Comparison of ENCODE assay signal across 18 mouse cellular contexts in genomic region chr1:92712366-92712765, GRCm38 (mm10).
DNase-seq lines count a peak whose midpoint lies in the region; ATAC-seq and TF ChIP-seq lines count a peak whose summit lies in the region.
"Had no signal": no experiment of that assay in that cellular context is flagged by ENCODE, and none has a peak within 500 bp of the region (broad histone marks: within the 10 kb centered on the region; RNA-seq: fewer than 3 reads in every experiment).

No protein-coding gene starts in this region.

- TF ChIP-seq POLR2A in myocyte (IDR thresholded peaks at IDR 0.05; ENCODE audit: insufficient read length, low read depth) = no peak

- peak overlapping the region; percentile 58 for H3K4me2 ChIP-seq in myocyte (ENCODE audit: low read depth)
- H3K4me2 ChIP-seq: heart, embryonic 15.5 days; midbrain, embryonic 12.5 days had no signal

- no peak overlapping the region for H3ac ChIP-seq in myocyte (ENCODE audit: control insufficient read depth, insufficient read length)

- peak; percentile 52 for DNase-seq in layer of hippocampus, adult 11-12 months (ENCODE audit: low spot score)
- DNase-seq in layer of hippocampus, postnatal 10 days (ENCODE audit: low spot score in 2 of 2) = no peak
- peak; percentile 86 for DNase-seq in 3134 (ENCODE audit: extremely low read depth, insufficient read length, low spot score)
- peak; percentile 68 for DNase-seq in NIH3T3 (ENCODE audit: low read depth)
- DNase-seq in yolk sac, embryonic 10.5 days (ENCODE audit: low spot score) = no peak
- DNase-seq: adrenal gland, postnatal 36 days; cerebellum, postnatal 14 days; kidney, adult 9 months; liver; lung, adult 18-20 months; thymus, postnatal 25 days had no signal

- no peaks in the 10 kb centered on the region for H3K27me3 ChIP-seq in myocyte (ENCODE audit: control insufficient read depth, insufficient read depth, insufficient read length)
- H3K27me3 ChIP-seq: midbrain, embryonic 12.5 days had no signal

- H3K4me3 ChIP-seq in myocyte = no peak overlapping the region
- H3K4me3 ChIP-seq: erythroblast, embryonic 14.5 days; heart, embryonic 15.5 days; hindbrain, embryonic 10.5 days; midbrain, embryonic 12.5 days had no signal

- no peaks in the 10 kb centered on the region for H3K79me2 ChIP-seq in myocyte (ENCODE audit: control insufficient read depth, insufficient read depth)

- ATAC-seq in megakaryocyte progenitor cell, adult 5-6 weeks (replicated peaks; ENCODE audit: poor library complexity) = no peak

- no peaks in the 10 kb centered on the region for H3K36me3 ChIP-seq in myocyte (ENCODE audit: control insufficient read depth, insufficient read depth)
- H3K36me3 ChIP-seq: G1E; heart, embryonic 15.5 days; hindbrain, embryonic 10.5 days; midbrain, embryonic 12.5 days had no signal

TF ChIP-seq in myocyte, 11 proteins besides CTCF, POLR2A, EP300 and RAD21:
- TF ChIP-seq POLR2AphosphoS2 (IDR thresholded peaks at IDR 0.05; ENCODE audit: insufficient read length, low read depth) (no peak), MYOD1 (IDR thresholded peaks at IDR 0.05; ENCODE audit: control insufficient read depth in 1 of 3, insufficient read length in 2 of 3, low read depth in 2 of 3) (peak in 1 of 3 experiments; percentile 54), MAX (IDR thresholded peaks at IDR 0.05; ENCODE audit: low read depth) (peak; percentile 83)

Comparison
In these comparisons a context has a peak if more than half of its experiments do, and no peak if none do; other contexts are left out.
1. DNase-seq: peak in layer of hippocampus, adult 11-12 months (single experiment), 3134 (single experiment) and NIH3T3 (single experiment); none in layer of hippocampus, postnatal 10 days (0 of 2) and yolk sac, embryonic 10.5 days (single experiment).